Mouse (Mus musculus) CH12.LX (cell line): ENCODE results near the gene Rbm4b. TPM values are rescaled to one million over a fixed set of nuclear protein-coding genes. Genes with fewer than 3 reads are reported as not detected.
"Not testable (repeated sequence)": the region's sequence is repeated elsewhere in the genome, so short reads cannot be mapped to it uniquely, and the experiment has no call there.

Source experiments
- DNase-seq: peaks from one replicate; pipeline ENCODE4 v3.0.0-alpha.2; 2013; ENCODE audit errors: extremely low read depth
- H3K27ac ChIP-seq: 2 replicates; pipeline ENCODE4 v1.5.1; 2012; ENCODE audit warnings: low read depth, mild to moderate bottlenecking, control low read depth, moderate library complexity; ENCODE audit not compliant: insufficient read depth
- H3K27me3 ChIP-seq: replicated peaks from 2 replicates; pipeline ENCODE3; 2012; ENCODE audit warnings: inconsistent platforms
- H3K36me3 ChIP-seq, 2 experiments: replicated peaks in 1 of 2; 2 replicates each; pipeline versions ENCODE3 to v1.6.1; 2012; ENCODE audit warnings: inconsistent platforms in 1 of 2, low read length in 1 of 2, mild to moderate bottlenecking in 1 of 2, mixed read lengths in 1 of 2, moderate library complexity in 1 of 2; ENCODE audit not compliant: control insufficient read depth in 1 of 2, insufficient read depth in 1 of 2
- H3K4me1 ChIP-seq, 2 experiments: 2 replicates each; pipeline ENCODE4 v1.6.1; 2012; ENCODE audit warnings: inconsistent platforms in 1 of 2, moderate library complexity in 1 of 2; ENCODE audit not compliant: insufficient read depth in 2 of 2, control insufficient read depth in 1 of 2
- H3K4me2 ChIP-seq: 2 replicates; pipeline ENCODE4 v1.6.1; 2012; ENCODE audit warnings: low read depth, mild to moderate bottlenecking, control low read depth; ENCODE audit not compliant: poor library complexity, insufficient read depth, severe bottlenecking
- H3K4me3 ChIP-seq, 3 experiments: fragments of 150-350 bp in 1 of 3; sonication (generic) in 1 of 3; replicated peaks in 1 of 3; 2 replicates each; pipeline versions ENCODE3 to v1.5.1; 2011 to 2012; ENCODE audit warnings: low read depth in 2 of 3, low read length in 2 of 3, mild to moderate bottlenecking in 2 of 3, moderate library complexity in 2 of 3, control low read depth in 1 of 3, improper control_type of control experiment in 1 of 3, inconsistent platforms in 1 of 3, mixed read lengths in 1 of 3; ENCODE audit not compliant: poor library complexity in 1 of 3
- H3K79me2 ChIP-seq: replicated peaks from 2 replicates; pipeline ENCODE4 v1.6.1; 2012; ENCODE audit warnings: mild to moderate bottlenecking, moderate library complexity; ENCODE audit not compliant: control insufficient read depth, poor library complexity, insufficient read depth, severe bottlenecking; ENCODE audit errors: extremely low read depth
- H3K9ac ChIP-seq: 2 replicates; pipeline ENCODE4 v1.6.1; 2012; ENCODE audit warnings: low read depth, mild to moderate bottlenecking, control low read depth, moderate library complexity; ENCODE audit not compliant: insufficient read depth
- H3K9me3 ChIP-seq: replicated peaks from 2 replicates; pipeline ENCODE3; 2012; ENCODE audit warnings: low read length, inconsistent platforms, mixed read lengths
- CHD2 ChIP-seq: IDR thresholded peaks from 2 replicates; pipeline ENCODE4 v1.6.1; 2011; ENCODE audit warnings: low read length, improper control_type of control experiment
- CTCF ChIP-seq, 2 experiments: IDR thresholded peaks in 1 of 2; conservative IDR thresholded peaks in 1 of 2; 2 replicates each; pipeline ENCODE4 v1.5.1; 2011 to 2012; ENCODE audit warnings: low read depth in 2 of 2, low read length in 2 of 2, improper control_type of control experiment in 1 of 2, inconsistent platforms in 1 of 2, mild to moderate bottlenecking in 1 of 2, moderate library complexity in 1 of 2
- ELF1 ChIP-seq: IDR thresholded peaks from 2 replicates; pipeline ENCODE4 v1.6.1; 2014; ENCODE audit warnings: low read depth, mild to moderate bottlenecking, inconsistent platforms, low read length, improper control_type of control experiment
- EP300 ChIP-seq: IDR thresholded peaks from 2 replicates; pipeline ENCODE4 v1.6.1; 2011; ENCODE audit warnings: low read length, improper control_type of control experiment
- ETS1 ChIP-seq: conservative IDR thresholded peaks from 2 replicates; pipeline ENCODE4 v1.6.1; 2012; ENCODE audit warnings: low read depth, mild to moderate bottlenecking, inconsistent platforms, low read length, improper control_type of control experiment, moderate library complexity
- IRF4 ChIP-seq: IDR thresholded peaks from 2 replicates; pipeline ENCODE4 v1.6.1; 2014; ENCODE audit warnings: low read depth, mild to moderate bottlenecking, inconsistent platforms, low read length, improper control_type of control experiment
- JUN ChIP-seq: IDR thresholded peaks from 2 replicates; pipeline ENCODE4 v1.6.1; 2011; ENCODE audit warnings: low read depth, mild to moderate bottlenecking, low read length, improper control_type of control experiment, moderate library complexity; ENCODE audit not compliant: insufficient read depth
- MXI1 ChIP-seq: IDR thresholded peaks from 2 replicates; pipeline ENCODE4 v1.6.1; 2011; ENCODE audit warnings: mild to moderate bottlenecking, low read depth, low read length, improper control_type of control experiment
- PAX5 ChIP-seq: IDR thresholded peaks from 2 replicates; pipeline ENCODE4 v1.6.1; 2012; ENCODE audit warnings: low read length, inconsistent platforms, mixed read lengths
- RAD21 ChIP-seq: IDR thresholded peaks from 2 replicates; pipeline ENCODE4 v1.6.1; 2011; ENCODE audit warnings: low read depth, mild to moderate bottlenecking, low read length, improper control_type of control experiment, moderate library complexity
- SIN3A ChIP-seq: IDR thresholded peaks from 2 replicates; pipeline ENCODE4 v1.6.1; 2012; ENCODE audit warnings: low read length, improper control_type of control experiment, inconsistent platforms
- SMC3 ChIP-seq: IDR thresholded peaks from 2 replicates; pipeline ENCODE4 v1.6.1; 2011; ENCODE audit warnings: low read depth, low read length, improper control_type of control experiment
- TCF12 ChIP-seq: IDR thresholded peaks from 2 replicates; pipeline ENCODE4 v1.6.1; 2014; ENCODE audit warnings: low read depth, mild to moderate bottlenecking, inconsistent platforms, low read length, improper control_type of control experiment
- ZC3H11A ChIP-seq: IDR thresholded peaks from 2 replicates; pipeline ENCODE4 v1.6.1; 2012; ENCODE audit warnings: low read depth, mild to moderate bottlenecking, inconsistent platforms, low read length, improper control_type of control experiment
- ZKSCAN1 ChIP-seq: IDR thresholded peaks from 2 replicates; pipeline ENCODE4 v1.6.1; 2012; ENCODE audit warnings: low read depth, inconsistent platforms, low read length, improper control_type of control experiment, borderline replicate concordance
- dilution Hi-C: fragments of 300-500 bp; cut with MboI; formaldehyde crosslinking; loops from 2 replicates; pipeline ENCODE4 v1.14.3; 2020; ENCODE audit warnings: low sequenced_read_pairs; ENCODE audit not compliant: extremely low pct_unique_long_range_greater_than_20kb, extremely low pct_ligation_motif_present
- in situ Hi-C: fragments of 300-500 bp; cut with MboI; formaldehyde crosslinking; loops from 3 replicates; pipeline ENCODE4 v1.14.3; 2019; ENCODE audit warnings: low sequenced_read_pairs, low pct_ligation_motif_present, low pct_unique_long_range_greater_than_20kb, mixed read lengths
- polyA plus RNA-seq: library from polyadenylated mRNA; unstranded; fragments of >175 nt; gene quantifications from 2 replicates; pipeline ENCODE4 v1.2.1, GENCODE M21; 2012; ENCODE audit warnings: low read depth; ENCODE audit not compliant: insufficient read length
- total RNA-seq, 2 experiments: library from RNA; depleted of rRNA; stranded (reverse); fragments of 300-350 nt in 1 of 2; fragments of >200 nt in 1 of 2; gene quantifications; 2 replicates each; pipeline ENCODE4 v1.2.3; 2012 to 2014

Rbm4b gene
- total and polyA plus RNA-seq, 3 experiments = 7.0 to 13.8 (median 11.1) TPM

DNA sequence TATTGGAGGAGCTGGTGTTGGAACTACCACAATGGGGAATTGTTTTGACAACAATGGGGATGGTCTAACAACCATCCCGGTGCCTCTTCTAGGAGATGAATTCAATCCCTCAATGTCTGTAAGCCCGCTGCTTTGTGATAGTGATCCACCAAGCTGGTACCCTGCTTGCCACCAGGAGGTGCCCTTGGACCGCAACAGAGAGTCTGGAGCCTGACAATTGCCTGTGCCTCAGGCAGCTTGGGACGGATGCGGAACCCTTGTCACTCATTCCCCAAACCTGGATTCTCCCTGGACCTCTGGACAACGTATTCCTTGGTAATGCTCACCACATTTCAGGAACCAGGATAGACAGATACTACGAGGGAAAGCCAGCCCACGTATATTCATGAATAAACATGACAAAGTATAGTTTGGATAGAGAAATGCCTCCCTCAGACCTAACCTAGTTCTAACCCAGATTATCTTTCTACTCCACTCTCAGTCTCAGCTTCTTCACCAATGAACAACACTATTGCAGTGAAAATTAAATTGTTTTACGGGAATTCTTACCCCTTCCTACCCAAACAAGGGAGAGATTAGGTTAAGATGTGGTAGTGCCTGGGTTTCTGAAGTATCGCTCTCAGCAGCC, 618 bp upstream of the Rbm4b start:
- Histone ChIP-seq H3K36me3 (peaks cover under 1 to 20% of the 10 kb centered on the region in 2 experiments), H3K4me1 (peaks cover 0 to 28% of the 10 kb centered on the region in 2 experiments; a peak in 2 of 4 replicates), H3K27ac (peak overlapping the region; percentile 68), H3K79me2 (peaks cover 12% of the 10 kb centered on the region; the same call in 1 of the 2 replicates), H3K4me3 (peak overlapping the region; percentile 66 to 71 (median 69)), H3K9ac (peak overlapping the region; percentile 54; the same call in 1 of the 2 replicates), H3K27me3 (no peaks in the 10 kb centered on the region), H3K9me3 (no peaks in the 10 kb centered on the region), H3K4me2 (peak overlapping the region; percentile 63; the same call in 1 of the 2 replicates)
- dilution Hi-C loops = no loop called here
- TF ChIP-seq CTCF (conservative IDR thresholded peaks at IDR 0.05 in 1 of 2, IDR thresholded peaks at IDR 0.05 in 1 of 2; ENCODE audit: low read depth in 2 of 2, low read length in 2 of 2) (peak; percentile 79 to 97), ELF1 (peak; percentile 42; the same call in 1 of the 2 replicates), EP300 (no peak), ZKSCAN1 (no peak), RAD21 (peak; percentile 98), IRF4 (0 out of 2 replicates have a peak, but pooled peaks have one; percentile 43), CHD2 (no peak), SIN3A (peak; percentile 58; the same call in 1 of the 2 replicates), ZC3H11A (peak; percentile 69), TCF12 (peak; percentile 39; the same call in 1 of the 2 replicates), SMC3 (peak; percentile 94), PAX5 (no peak)
- in situ Hi-C loops = loop anchor here (5.0 kb wide), 1 partner anchor 87 kb away; no protein-coding TSS in a partner anchor
- DNase-seq = peak; percentile 88

DNA sequence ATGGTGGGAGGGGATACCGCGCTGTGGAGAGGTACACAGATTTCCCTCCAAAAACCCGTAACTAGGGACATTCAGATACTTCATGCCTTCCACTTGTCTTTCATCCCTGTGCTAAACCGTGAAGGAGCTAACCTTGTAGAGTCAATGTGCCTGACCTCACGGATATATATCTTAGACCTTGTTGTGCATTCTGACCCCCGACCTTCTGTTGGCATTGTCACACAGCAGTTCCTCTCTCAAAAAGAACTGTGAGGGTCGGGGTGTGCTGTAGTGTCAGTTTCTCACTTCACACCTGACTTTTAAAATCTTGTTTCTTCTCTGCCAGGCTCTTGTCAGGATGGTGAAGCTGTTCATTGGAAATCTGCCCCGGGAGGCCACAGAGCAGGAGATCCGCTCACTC, 624 bp downstream of the Rbm4b start:
- dilution Hi-C loops = no loop called here
- no peak for DNase-seq

DNA sequence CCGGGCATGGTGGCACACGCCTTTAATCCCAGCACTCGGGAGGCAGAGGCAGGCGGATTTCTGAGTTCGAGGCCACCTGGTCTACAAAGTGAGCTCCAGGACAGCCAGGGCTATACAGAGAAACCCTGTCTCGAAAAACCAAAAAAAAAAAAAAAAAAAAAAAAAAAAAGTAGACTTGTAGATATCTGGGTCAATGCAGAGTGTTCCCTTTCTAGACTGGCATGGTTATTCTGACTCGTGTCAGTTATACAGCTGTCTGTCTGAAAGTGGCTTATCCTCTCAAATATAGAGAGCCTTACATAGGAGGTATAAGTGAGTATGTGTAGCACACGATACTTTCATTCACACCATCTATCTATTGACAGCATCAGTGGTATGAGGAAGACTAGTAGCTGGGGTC, 4.2 kb downstream of the Rbm4b start:
- H3K79me2 ChIP-seq = peaks cover 33% of the 10 kb centered on the region
- peaks cover 0 to 25% of the 10 kb centered on the region in 2 experiments; a peak in 2 of 4 replicates for H3K4me1 ChIP-seq
- dilution Hi-C loops, DNase-seq, H3K4me2 ChIP-seq, H3K27me3 ChIP-seq, H3K27ac ChIP-seq, H3K4me3 ChIP-seq, in situ Hi-C loops, H3K9ac ChIP-seq, H3K9me3 ChIP-seq: not testable (repeated sequence)
- peaks cover 35 to 67% of the 10 kb centered on the region in 2 experiments for H3K36me3 ChIP-seq

More for the DNA sequence above, 624 bp downstream of the Rbm4b start:
- in situ Hi-C loops = loop anchor here (5.0 kb wide), 1 partner anchor 85 kb away; no protein-coding TSS in a partner anchor
- Histone ChIP-seq H3K79me2 (peaks cover 17% of the 10 kb centered on the region; the same call in 1 of the 2 replicates), H3K27ac (no peak overlapping the region), H3K4me3 (peak overlapping the region; percentile 69 to 85 (median 71)), H3K9ac (peak overlapping the region; percentile 86), H3K27me3 (no peaks in the 10 kb centered on the region), H3K4me1 (peaks cover 0 to 28% of the 10 kb centered on the region in 2 experiments; a peak in 2 of 4 replicates), H3K36me3 (peaks cover 9 to 32% of the 10 kb centered on the region in 2 experiments), H3K4me2 (peak overlapping the region; percentile 96), H3K9me3 (no peaks in the 10 kb centered on the region)
- no peak for TF ChIP-seq MXI1
- no peak for TF ChIP-seq ZKSCAN1
- no peak for TF ChIP-seq ETS1
- no peak for TF ChIP-seq ELF1
- no peak for TF ChIP-seq JUN
